Mouse (Mus musculus): ENCODE results near the gene Trim71. TPM values are rescaled to one million over a fixed set of nuclear protein-coding genes. Genes with fewer than 3 reads are reported as not detected.
"Not testable (repeated sequence)": the region's sequence is repeated elsewhere in the genome, so short reads cannot be mapped to it uniquely, and the experiment has no call there.

Trim71 gene
- total RNA-seq, 4 experiments from 2014 or later = not detected

GRCm38 (mm10) chr9:114525891-114526290 lies 38.3 kb downstream of the Trim71 start:
- no peak for DNase-seq (ENCODE audit: low spot score)

- no peak for DNase-seq (ENCODE audit: low spot score)
Measured at GRCm38 (mm10) chr9:114525073-114525633, 39.0 kb downstream of the Trim71 start.

- DNase-seq (ENCODE audit: low spot score) = no peak
Measured at GRCm38 (mm10) chr9:114522501-114522900, 41.7 kb downstream of the Trim71 start.

DNA sequence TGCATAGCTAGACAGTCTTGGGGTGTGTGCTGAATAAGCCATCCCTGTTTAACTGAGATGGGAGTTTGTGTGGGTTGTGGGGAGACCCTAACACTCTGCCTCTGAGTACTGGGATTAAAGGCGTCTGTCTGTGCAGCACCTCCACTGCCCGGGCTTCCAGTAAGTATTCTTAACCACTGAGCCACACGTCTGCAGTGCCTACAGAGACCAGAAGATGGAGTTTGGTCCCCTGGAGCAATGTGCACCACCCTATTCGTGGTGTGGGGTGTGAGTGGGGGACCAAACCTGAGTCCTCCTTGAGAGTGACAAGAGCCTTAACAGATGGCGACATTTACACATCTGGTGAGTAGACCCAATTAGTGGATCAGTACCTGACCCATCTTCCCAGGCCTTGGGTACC lies 42.1 kb downstream of the Trim71 start:
- no peak for DNase-seq (ENCODE audit: low spot score)

DNA sequence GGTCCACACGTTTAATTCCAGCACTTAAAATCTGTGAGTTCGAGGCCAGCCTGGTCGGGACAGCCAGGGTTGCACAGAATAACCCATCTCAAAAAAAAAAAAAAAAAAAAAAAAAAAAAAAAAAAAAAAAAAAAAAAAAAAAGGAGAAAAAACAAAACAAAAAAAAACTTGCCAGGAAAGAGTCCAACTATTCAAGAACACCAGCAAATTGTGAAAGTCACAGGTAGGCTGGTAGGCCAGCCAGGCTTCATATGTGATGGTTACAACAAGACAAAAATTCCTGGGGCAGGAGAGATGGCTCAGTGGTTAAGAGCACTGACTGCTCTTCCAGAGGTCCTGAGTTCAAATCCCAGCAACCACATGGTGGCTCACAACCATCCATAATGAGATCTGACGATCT lies 43.6 kb downstream of the Trim71 start:
- DNase-seq (ENCODE audit: low spot score) = not testable (repeated sequence)

GRCm38 (mm10) chr9:114518812-114519477 lies 45.2 kb downstream of the Trim71 start:
- no peak for DNase-seq (ENCODE audit: low spot score)

GRCm38 (mm10) chr9:114517924-114518497 lies 46.2 kb downstream of the Trim71 start:
- DNase-seq (ENCODE audit: low spot score) = no peak

- no peak for DNase-seq (ENCODE audit: low spot score)
Measured at GRCm38 (mm10) chr9:114515364-114515763, 48.8 kb downstream of the Trim71 start, which contains the start of gene C130032M10Rik. C130032M10Rik (plus strand) TSS chr9:114515697.

DNA sequence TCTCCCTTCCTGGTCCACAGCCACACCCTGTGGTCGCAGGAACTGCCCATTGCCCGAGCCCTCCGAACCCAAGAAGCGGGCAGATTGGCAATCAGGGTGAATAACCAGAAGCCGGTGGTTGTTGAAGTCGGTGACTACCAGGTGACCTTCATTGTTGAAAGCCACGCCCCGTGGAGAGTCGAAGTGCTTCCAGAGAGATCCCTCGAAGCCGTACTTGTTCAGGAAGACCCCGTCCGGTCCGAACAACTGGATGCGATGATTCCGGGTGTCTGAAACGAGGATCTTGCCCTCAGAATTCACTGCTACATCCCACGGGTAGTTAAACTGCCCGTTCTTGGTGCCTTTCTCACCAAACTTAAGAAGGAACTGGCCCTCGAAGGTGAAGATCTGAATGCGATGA lies 51.3 kb downstream of the Trim71 start:
- no peak for DNase-seq (ENCODE audit: low spot score)

- DNase-seq (ENCODE audit: low spot score) = no peak
Measured at GRCm38 (mm10) chr9:114509785-114510184, 54.4 kb downstream of the Trim71 start.

DNA sequence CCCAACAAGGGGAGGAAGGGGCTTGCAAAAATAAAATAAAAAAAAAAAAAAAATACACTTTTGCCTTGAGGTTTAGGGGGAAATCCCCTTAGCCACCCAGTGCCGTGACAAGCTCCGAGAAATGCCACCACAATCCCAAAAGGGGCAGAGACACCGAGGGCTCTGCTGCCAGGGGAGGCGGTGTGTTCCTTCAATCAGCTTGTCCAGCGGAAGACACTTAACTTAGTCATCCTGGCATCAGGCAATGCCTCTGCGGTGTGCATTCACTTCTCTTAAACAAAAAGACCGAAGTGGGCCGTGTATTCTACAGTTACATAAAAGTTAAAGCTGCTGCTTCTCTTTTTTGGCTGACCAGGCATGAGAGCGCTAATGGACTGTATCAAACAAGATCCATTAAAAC lies 56.7 kb downstream of the Trim71 start:
- DNase-seq (ENCODE audit: low spot score) = no peak

DNA sequence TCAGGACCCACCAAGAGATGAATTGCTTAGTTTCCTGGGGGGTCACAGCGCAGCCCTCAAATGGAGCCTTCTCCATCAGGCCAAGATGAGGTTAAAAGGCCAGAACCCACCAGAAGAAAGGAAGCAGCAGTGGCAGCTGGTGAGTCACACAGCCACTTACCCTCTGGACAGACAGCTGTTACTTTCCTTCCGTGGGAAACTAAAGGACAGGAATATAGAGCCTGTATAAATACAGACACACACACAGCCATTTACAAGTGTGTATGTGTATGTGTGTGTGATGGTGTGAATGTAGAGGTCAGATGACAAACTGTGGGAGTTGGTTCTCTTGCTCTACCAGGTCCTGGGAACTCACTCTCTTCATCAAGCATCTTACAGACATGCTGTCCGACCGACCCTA lies 57.6 kb downstream of the Trim71 start:
- no peak for DNase-seq (ENCODE audit: low spot score)

- no peak for DNase-seq (ENCODE audit: low spot score)
Measured at GRCm38 (mm10) chr9:114504816-114505215, 59.4 kb downstream of the Trim71 start, which contains the start of gene Ccr4. Ccr4 (minus strand) TSS chr9:114504916.

DNA sequence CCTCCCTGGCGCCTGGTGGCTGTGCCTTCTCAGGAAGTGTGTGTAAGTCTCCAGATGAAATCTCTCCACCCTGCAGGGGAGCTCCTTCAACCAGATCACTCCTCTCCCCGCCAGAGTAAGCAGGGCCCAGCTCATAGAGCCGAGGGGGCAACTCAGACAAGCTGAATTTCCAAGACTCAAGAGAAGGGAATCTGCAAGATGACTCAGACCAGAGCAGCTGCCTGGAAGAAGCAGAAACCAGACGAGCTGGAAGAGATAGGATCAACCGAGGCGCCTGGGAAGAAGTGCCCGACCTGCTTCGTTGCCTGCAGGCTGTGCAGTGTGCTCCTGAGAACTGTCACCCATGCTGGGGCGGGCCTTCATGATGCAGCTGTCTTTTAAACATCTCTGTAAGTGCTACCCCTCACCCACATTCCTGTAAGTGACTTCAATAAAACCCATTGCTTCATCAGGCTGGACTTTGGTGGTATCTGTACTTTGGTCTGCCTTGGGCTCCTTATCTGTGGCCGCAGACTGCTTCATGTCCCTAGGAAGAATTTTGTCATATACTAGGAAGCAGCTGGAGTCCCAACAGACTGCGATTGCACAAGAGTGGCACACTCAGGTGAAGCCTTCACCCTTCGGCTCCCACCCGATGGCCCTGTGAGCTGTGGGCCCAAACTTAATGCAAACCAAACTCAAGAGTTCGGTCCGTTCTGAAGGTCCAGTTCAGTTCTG lies 61.3 kb downstream of the Trim71 start:
- DNase-seq (ENCODE audit: low spot score) = no peak

DNA sequence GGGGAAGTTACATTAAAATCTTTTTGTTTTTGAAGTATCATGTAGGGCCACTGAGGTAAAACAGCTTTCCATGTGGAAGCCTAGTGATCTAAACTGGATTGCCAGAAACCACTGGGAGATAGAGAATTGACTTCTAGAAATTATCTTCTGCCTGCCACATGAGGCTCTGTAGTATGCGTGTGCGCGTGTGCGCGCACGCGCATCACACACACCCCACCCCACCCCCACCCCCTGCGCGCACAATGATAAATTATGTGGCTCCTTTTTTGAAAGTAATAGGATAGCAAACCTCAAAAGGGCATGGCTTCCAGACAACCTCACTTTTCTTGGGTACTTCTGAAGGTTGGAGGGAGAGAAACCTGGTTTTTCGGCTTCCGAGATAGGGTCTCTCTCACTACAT lies 62.3 kb downstream of the Trim71 start:
- DNase-seq (ENCODE audit: low spot score) = no peak

DNA sequence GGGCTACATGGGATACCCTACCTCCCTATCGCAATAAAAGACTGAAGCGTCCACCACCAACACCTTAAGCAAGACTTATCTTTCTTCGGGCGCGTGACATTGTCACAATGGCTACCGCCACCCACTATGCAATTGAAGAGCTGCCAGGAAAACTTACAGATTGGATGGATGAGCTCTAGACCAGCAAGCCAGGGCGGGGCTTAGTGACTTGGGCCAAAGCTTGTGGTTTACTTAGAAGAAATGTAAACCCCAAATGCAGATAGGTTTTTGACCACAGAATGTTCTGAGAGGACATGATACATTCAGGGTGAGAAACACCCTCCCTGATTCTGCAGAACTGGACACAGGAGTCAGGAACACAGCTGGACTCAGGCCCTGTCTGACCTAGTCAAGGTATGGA lies 63.1 kb downstream of the Trim71 start:
- DNase-seq (ENCODE audit: low spot score) = no peak

DNA sequence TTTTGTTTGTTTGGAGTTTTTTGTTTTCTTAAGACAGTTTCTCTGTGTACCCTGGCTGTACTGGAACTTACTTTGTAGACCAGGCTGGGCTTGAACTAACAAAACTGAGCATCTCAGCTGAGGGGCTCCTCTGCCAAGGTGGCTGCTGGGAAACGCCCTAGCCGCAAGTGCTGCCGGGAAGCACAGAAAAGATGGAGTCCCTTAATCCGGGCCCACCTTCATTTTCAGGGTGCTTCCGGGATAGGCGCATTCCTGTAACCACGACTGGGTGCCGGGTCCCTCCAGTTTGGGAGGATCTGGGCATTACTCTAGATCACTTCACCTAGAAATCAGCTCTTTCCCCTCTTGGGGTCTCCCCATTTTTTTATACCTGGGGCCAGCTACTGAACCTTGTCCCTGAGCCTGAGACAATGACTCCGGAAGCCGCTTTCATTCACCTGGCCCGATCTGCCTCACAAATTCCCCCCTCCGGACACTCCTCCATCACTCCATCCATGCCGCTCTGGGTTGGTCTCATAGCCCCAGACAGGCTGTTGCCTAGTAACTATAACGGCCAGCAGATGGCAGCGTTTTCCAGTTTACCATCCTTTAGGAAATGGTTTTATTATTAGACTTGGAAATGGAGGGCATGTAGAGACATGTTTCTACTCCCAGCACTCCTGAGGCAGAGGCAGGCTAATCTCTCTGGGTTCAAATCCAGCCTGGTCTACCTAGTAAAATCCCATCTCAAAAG lies 64.2 kb downstream of the Trim71 start:
- DNase-seq (ENCODE audit: low spot score) = peak; percentile 40

DNA sequence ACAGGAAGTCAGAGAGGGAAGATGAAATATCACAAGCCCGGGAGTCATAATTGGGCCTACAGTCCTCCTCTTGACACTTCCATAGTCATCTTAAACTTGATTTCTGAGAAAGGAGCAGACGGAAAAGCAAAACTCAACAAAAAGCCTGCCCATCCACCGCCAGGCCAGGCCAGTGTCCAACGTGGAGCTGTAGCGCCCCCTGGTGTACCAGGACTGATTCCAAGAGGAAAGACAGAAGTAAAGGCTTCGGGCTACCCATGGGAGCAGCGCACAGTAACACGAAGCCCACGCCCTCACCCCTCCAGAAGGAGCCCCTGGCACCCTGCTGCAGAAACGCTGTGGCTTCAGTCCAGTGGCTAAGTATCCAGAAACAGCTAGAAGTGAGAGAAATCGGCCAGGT lies 66.0 kb downstream of the Trim71 start:
- peak; percentile 60 for DNase-seq (ENCODE audit: low spot score)

DNA sequence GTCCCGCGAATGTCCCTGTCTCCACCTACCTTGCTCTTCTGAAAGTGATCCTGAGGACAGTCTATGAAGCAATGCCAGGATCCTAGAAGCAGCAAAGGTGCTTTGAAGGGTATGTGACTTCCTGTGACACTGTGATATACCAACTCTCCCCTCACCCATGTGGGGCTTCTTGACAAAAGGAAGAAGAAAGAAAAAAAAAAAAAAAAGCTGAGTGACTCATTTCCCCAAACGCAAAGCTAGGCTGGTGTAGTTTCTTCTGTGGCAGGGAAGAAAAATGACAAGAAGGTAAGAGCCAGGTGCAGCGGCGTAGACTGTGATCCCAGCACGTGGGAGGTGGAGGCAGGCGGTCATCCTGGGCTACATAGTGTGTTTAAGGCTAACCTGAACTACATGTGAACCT lies 67.7 kb downstream of the Trim71 start:
- no peak for DNase-seq (ENCODE audit: low spot score)

GRCm38 (mm10) chr9:114487481-114488258 lies 76.5 kb downstream of the Trim71 start:
- DNase-seq (ENCODE audit: low spot score) = no peak

DNA sequence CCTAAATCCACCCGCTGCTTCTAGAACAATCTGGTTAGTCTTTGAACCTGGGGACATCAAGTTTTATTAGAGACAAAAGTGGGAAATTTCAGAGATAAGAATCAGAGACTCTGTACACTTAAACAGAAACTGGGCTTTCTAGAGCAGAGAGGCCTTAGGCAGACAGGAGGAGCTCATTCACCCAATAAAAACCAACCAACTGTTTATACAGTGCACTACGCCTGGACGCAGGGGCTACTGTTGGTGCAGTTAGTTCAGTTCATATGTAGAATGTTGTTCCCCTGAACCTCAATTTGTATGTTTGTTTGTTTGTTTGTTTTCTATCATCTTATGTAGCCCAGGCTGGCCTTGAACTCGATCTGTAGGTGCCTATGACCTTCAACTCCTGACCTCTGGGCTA lies 77.4 kb downstream of the Trim71 start:
- DNase-seq (ENCODE audit: low spot score) = no peak
